Mouse (Mus musculus): ENCODE measurements around the gene Chit1. TPM values are rescaled to one million over a fixed set of nuclear protein-coding genes. Genes with fewer than 3 reads are reported as not detected.

Chit1 gene
- polyA plus RNA-seq, 2 experiments, result 0.08 TPM; not detected in 1

- peaks cover 37% of the 10 kb centered on the region for H3K36me3 ChIP-seq (replicated peaks; ENCODE audit: control insufficient read depth, insufficient read depth, low read depth)
- H3K27ac ChIP-seq, result peak within 1 kb of the TSS; percentile 99
- no peaks in the 10 kb centered on the region for H3K27me3 ChIP-seq (ENCODE audit: control insufficient read depth, insufficient read depth, low read length)
- H3K9me3 ChIP-seq (ENCODE audit: control insufficient read depth, low read length), result no peaks in the 10 kb centered on the region
- TF ChIP-seq CTCF (IDR thresholded peaks at IDR 0.05; ENCODE audit: low read depth) (no peak), EP300 (IDR thresholded peaks at IDR 0.05; ENCODE audit: low read depth) (peak; percentile 56)
- H3K4me2 ChIP-seq (ENCODE audit: low read depth), result peak within 1 kb of the TSS; percentile 93
- peak within 1 kb of the TSS; percentile 99 for H3K9ac ChIP-seq (replicated peaks)
- DNase-seq (ENCODE audit: low read depth in 3 of 3, low spot score in 3 of 3) (peak; percentile 92 to 96 (median 94)), ATAC-seq (ENCODE audit: insufficient read depth) (peak; percentile 86)
- peaks cover 69 to 81% of the 10 kb centered on the region in 2 experiments for H3K4me1 ChIP-seq (replicated peaks; ENCODE audit: control insufficient read depth in 2 of 2, insufficient read depth in 2 of 2, low read length in 1 of 2)
- WGBS (ENCODE audit: insufficient replicate concordance), result under 1% methylated on average over 57 of the region's 62 CpGs
- H3K4me3 ChIP-seq (ENCODE audit: insufficient read depth in 1 of 2, low read depth in 2 of 2, low read length in 2 of 2), result peak within 1 kb of the TSS; percentile 92 to 97
Observed at GRCm38 (mm10) chr1:134078802-134079476, 32.1 kb upstream of the Chit1 start, which contains the start of gene Btg2. Btg2 (minus strand) TSS chr1:134079120.

DNA sequence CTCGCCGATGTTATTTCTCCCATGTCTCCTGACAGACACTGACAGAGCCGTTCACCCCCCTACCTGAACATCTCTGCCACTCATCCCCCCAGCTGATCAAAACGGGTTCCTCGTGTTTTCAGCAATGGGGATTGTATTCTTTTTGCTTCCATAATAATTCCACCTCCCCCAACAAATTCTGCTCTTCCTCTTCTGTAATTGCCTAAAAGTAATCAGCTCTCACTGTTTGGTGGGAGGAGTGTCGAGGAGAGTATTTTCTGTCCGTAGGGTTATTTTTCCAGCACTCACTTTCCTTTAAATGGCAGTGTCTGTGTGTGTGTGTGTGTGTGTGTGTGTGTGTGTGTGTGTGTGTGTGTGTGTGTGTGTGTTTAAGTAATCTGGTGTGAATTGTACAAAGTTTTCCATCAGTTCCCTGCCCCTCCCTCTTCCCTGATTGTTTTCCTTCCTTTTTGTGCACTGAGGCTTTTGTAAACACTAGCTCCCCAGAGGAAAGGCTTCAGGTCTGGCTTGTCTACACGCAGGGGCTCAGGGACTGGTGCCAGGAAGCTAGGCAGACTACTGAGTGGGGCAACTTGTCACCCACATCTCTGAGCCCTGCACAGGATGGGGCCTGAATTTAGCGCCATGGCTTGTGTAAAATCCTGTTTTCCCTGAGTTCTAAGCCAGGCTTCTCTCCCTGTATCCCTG lies 31.4 kb upstream of the Chit1 start:
- H3K9ac ChIP-seq (replicated peaks), result peak overlapping the region; percentile 84
- 6% methylated on average over 9 of the region's 9 CpGs for WGBS (ENCODE audit: insufficient replicate concordance)
- DNase-seq (ENCODE audit: low read depth in 3 of 3, low spot score in 3 of 3), result no peak
- peak overlapping the region; percentile 44 to 92 for H3K4me3 ChIP-seq (ENCODE audit: insufficient read depth in 1 of 2, low read depth in 2 of 2, low read length in 2 of 2)
- peak overlapping the region; percentile 92 for H3K4me2 ChIP-seq (ENCODE audit: low read depth)
- H3K27ac ChIP-seq, result peak overlapping the region; percentile 80
- peaks cover 65 to 78% of the 10 kb centered on the region in 2 experiments for H3K4me1 ChIP-seq (replicated peaks; ENCODE audit: control insufficient read depth in 2 of 2, insufficient read depth in 2 of 2, low read length in 1 of 2)
- ATAC-seq (ENCODE audit: insufficient read depth), result no peak
- H3K36me3 ChIP-seq (replicated peaks; ENCODE audit: control insufficient read depth, insufficient read depth, low read depth), result peaks cover 32% of the 10 kb centered on the region
- no peaks in the 10 kb centered on the region for H3K9me3 ChIP-seq (ENCODE audit: control insufficient read depth, low read length)
- H3K27me3 ChIP-seq (ENCODE audit: control insufficient read depth, insufficient read depth, low read length), result no peaks in the 10 kb centered on the region
- no peak for TF ChIP-seq EP300 (IDR thresholded peaks at IDR 0.05; ENCODE audit: low read depth)
- TF ChIP-seq CTCF (IDR thresholded peaks at IDR 0.05; ENCODE audit: low read depth), result no peak

DNA sequence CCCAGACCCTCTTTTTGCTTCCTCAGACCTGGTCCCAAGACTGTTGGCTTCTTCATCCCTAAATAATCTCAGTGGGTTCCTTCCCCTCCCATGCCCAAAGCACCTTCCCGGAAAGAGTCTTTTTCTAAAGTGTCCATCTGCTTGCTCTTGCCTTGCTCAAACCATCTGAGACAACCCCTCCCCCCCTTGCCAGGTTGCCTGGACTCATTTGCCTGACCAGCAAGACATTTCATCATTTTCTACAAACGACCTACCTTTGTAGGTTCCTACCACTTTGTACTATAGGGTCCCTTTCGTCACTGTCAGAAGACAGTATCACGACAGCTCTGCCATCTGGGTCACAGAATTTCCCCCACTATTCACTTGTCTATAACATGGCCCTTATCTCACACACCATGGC lies 30.6 kb upstream of the Chit1 start:
- Histone ChIP-seq H3K27ac (peak overlapping the region; percentile 80), H3K36me3 (replicated peaks; ENCODE audit: control insufficient read depth, insufficient read depth, low read depth) (peaks cover 24% of the 10 kb centered on the region), H3K27me3 (ENCODE audit: control insufficient read depth, insufficient read depth, low read length) (no peaks in the 10 kb centered on the region), H3K4me1 (replicated peaks; ENCODE audit: control insufficient read depth in 2 of 2, insufficient read depth in 2 of 2, low read length in 1 of 2) (peaks cover 59 to 77% of the 10 kb centered on the region in 2 experiments), H3K9me3 (ENCODE audit: control insufficient read depth, low read length) (no peaks in the 10 kb centered on the region), H3K4me2 (ENCODE audit: low read depth) (peak overlapping the region; percentile 92), H3K9ac (replicated peaks) (peak overlapping the region; percentile 84), H3K4me3 (ENCODE audit: insufficient read depth in 1 of 2, low read depth in 2 of 2, low read length in 2 of 2) (no peak overlapping the region)
- ATAC-seq (ENCODE audit: insufficient read depth) (no peak), DNase-seq (ENCODE audit: low read depth in 3 of 3, low spot score in 3 of 3) (no peak)
- WGBS (ENCODE audit: insufficient replicate concordance), result 42% methylated on average over 4 of the region's 4 CpGs
- no peak for TF ChIP-seq CTCF (IDR thresholded peaks at IDR 0.05; ENCODE audit: low read depth)
- TF ChIP-seq EP300 (IDR thresholded peaks at IDR 0.05; ENCODE audit: low read depth), result no peak

GRCm38 (mm10) chr1:134080881-134081450 lies 30.1 kb upstream of the Chit1 start:
- Histone ChIP-seq H3K4me2 (ENCODE audit: low read depth) (peak overlapping the region; percentile 92; the same call in 1 of the 2 replicates), H3K36me3 (replicated peaks; ENCODE audit: control insufficient read depth, insufficient read depth, low read depth) (peaks cover 19% of the 10 kb centered on the region), H3K27me3 (ENCODE audit: control insufficient read depth, insufficient read depth, low read length) (no peaks in the 10 kb centered on the region), H3K27ac (peak overlapping the region; percentile 80), H3K9ac (replicated peaks) (peak overlapping the region; percentile 84), H3K4me3 (ENCODE audit: insufficient read depth in 1 of 2, low read depth in 2 of 2, low read length in 2 of 2) (no peak overlapping the region), H3K4me1 (replicated peaks; ENCODE audit: control insufficient read depth in 2 of 2, insufficient read depth in 2 of 2, low read length in 1 of 2) (peaks cover 53 to 73% of the 10 kb centered on the region in 2 experiments), H3K9me3 (ENCODE audit: control insufficient read depth, low read length) (no peaks in the 10 kb centered on the region)
- TF ChIP-seq EP300 (IDR thresholded peaks at IDR 0.05; ENCODE audit: low read depth), result no peak
- no peak for TF ChIP-seq CTCF (IDR thresholded peaks at IDR 0.05; ENCODE audit: low read depth)
- ATAC-seq (ENCODE audit: insufficient read depth), result no peak
- DNase-seq (ENCODE audit: low read depth in 3 of 3, low spot score in 3 of 3), result no peak
- WGBS (ENCODE audit: insufficient replicate concordance), result 79% methylated on average over 5 of the region's 5 CpGs

All from liver, embryonic 14.5 days (tissue).